Mouse (Mus musculus) myocyte (in vitro differentiated cells): Measurements from ENCODE around the gene Sfswap.

Source experiments
- CEBPB ChIP-seq: IDR thresholded peaks from 2 replicates; pipeline ENCODE4 v1.6.1; 2011; ENCODE audit warnings: mild to moderate bottlenecking, moderate library complexity; ENCODE audit not compliant: poor library complexity, insufficient read depth, severe bottlenecking
- E2F4 ChIP-seq: IDR thresholded peaks from one replicate; pipeline ENCODE4 v1.6.1; 2011; ENCODE audit warnings: mild to moderate bottlenecking, control low read depth, moderate library complexity; ENCODE audit not compliant: insufficient read depth
- MAX ChIP-seq: IDR thresholded peaks from one replicate; pipeline ENCODE4 v1.6.1; 2011; ENCODE audit warnings: low read depth, mild to moderate bottlenecking, control low read depth
- MYOD1 ChIP-seq, 3 experiments: IDR thresholded peaks; one replicate each; pipeline ENCODE4 v1.6.1; 2011; ENCODE audit warnings: control low read depth in 2 of 3, low read depth in 2 of 3, mild to moderate bottlenecking in 2 of 3, moderate library complexity in 1 of 3; ENCODE audit not compliant: insufficient read length in 2 of 3, control insufficient read depth in 1 of 3
- MYOG ChIP-seq, 3 experiments: IDR thresholded peaks; one replicate each; pipeline ENCODE4 v1.6.1; 2011; ENCODE audit warnings: control low read depth in 2 of 3, low read depth in 2 of 3, mild to moderate bottlenecking in 2 of 3; ENCODE audit not compliant: insufficient read length in 2 of 3, control insufficient read depth in 1 of 3, insufficient read depth in 1 of 3
- POLR2A ChIP-seq: IDR thresholded peaks from one replicate; pipeline ENCODE4 v1.6.1; 2011; ENCODE audit warnings: low read depth, mild to moderate bottlenecking, control low read depth, moderate library complexity; ENCODE audit not compliant: insufficient read length
- POLR2AphosphoS2 ChIP-seq: IDR thresholded peaks from one replicate; pipeline ENCODE4 v1.6.1; 2011; ENCODE audit warnings: low read depth, control low read depth; ENCODE audit not compliant: insufficient read length
- REST ChIP-seq: IDR thresholded peaks from one replicate; pipeline ENCODE4 v1.6.1; 2011; ENCODE audit warnings: mild to moderate bottlenecking, control low read depth, moderate library complexity; ENCODE audit not compliant: insufficient read depth, insufficient read length
- SRF ChIP-seq: IDR thresholded peaks from one replicate; pipeline ENCODE4 v1.6.1; 2011; ENCODE audit warnings: low read depth; ENCODE audit not compliant: control insufficient read depth, insufficient read length
- TCF12 ChIP-seq: IDR thresholded peaks from one replicate; pipeline ENCODE4 v1.6.1; 2011; ENCODE audit warnings: mild to moderate bottlenecking, control low read depth; ENCODE audit not compliant: poor library complexity, insufficient read depth, severe bottlenecking
- TCF3 ChIP-seq: IDR thresholded peaks from one replicate; pipeline ENCODE4 v1.6.1; 2011; ENCODE audit warnings: low read depth, control low read depth; ENCODE audit not compliant: insufficient read length
- USF1 ChIP-seq: IDR thresholded peaks from one replicate; pipeline ENCODE4 v1.6.1; 2011; ENCODE audit warnings: low read depth, mild to moderate bottlenecking, control low read depth, moderate library complexity

- TF ChIP-seq POLR2AphosphoS2 (no peak), POLR2A (peak; percentile 18), MYOD1 (IDR thresholded peaks at IDR 0.05; ENCODE audit: control insufficient read depth in 1 of 3, insufficient read length in 2 of 3, low read depth in 2 of 3) (no peak), MAX (no peak), USF1 (no peak), E2F4 (no peak), CEBPB (no peak), TCF12 (no peak), SRF (no peak), MYOG (IDR thresholded peaks at IDR 0.05; ENCODE audit: control insufficient read depth in 1 of 3, insufficient read depth in 1 of 3, insufficient read length in 2 of 3, low read depth in 2 of 3) (no peak), TCF3 (no peak), REST (no peak)
These were observed 83.0 kb downstream of the Sfswap start, which contains the start of gene Mmp17 for GRCm38 (mm10) chr5:129583761-129584582.
